Mouse (Mus musculus): Measurements from ENCODE around the gene Bsn.

DNA sequence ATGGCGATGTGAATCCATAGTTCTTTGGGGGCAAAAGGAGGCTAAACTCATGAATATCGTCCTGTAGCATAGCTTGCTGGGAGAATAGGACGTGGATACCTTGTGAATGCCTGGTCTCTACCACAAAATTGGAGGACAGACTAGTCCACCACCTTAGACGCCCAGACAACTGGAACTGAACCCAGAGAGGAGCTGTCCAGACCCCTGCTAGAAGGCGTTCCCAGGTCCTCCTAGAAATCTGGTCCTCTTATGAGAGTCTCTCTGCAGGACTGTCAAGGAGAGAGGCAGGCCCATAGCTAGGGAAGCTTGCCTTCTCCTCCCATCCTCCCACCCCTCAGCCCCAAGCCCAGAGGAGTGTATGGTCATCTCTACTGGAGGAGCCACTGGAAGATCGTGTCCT is 52.1 kb downstream of the Bsn start:
- TF ChIP-seq CTCF (IDR thresholded peaks at IDR 0.05) (no peak), EP300 (IDR thresholded peaks at IDR 0.05) (no peak)
